Mouse (Mus musculus) G1E (cell line): ENCODE data around the gene Rapgef2.

ENCODE experiments used
- CTCF ChIP-seq: IDR thresholded peaks from 2 replicates; pipeline ENCODE4 v1.5.1; 2012; ENCODE audit warnings: low read depth, low read length, inconsistent platforms, mixed read lengths
- GATA1 ChIP-seq: IDR thresholded peaks from 2 replicates; pipeline ENCODE4 v1.6.1; 2012; ENCODE audit warnings: borderline replicate concordance, low read length, inconsistent platforms, mixed read lengths
- POLR2AphosphoS5 ChIP-seq: IDR thresholded peaks from 2 replicates; pipeline ENCODE4 v1.6.1; 2012; ENCODE audit warnings: low read depth, low read length, inconsistent platforms; ENCODE audit not compliant: insufficient replicate concordance

GRCm38 (mm10) chr3:79173291-79173690, 113.0 kb downstream of the Rapgef2 start:
- TF ChIP-seq CTCF (no peak), GATA1 (no peak), POLR2AphosphoS5 (no peak)
